Mouse (Mus musculus) limb, embryonic 15.5 days (tissue): ENCODE results near the gene Olfr1441. TPM values are rescaled to one million over a fixed set of nuclear protein-coding genes. Genes with fewer than 3 reads are reported as not detected.

Experiments used
- ATAC-seq: fragments of 200-750 bp; cut with Nextera tagmentation; 2 replicates; pipeline ENCODE4 v1.8.0; 2017; ENCODE audit warnings: low read depth, moderate TSS enrichment; ENCODE audit not compliant: insufficient number of reproducible peaks, low FRiP score, low TSS enrichment
- H3K27ac ChIP-seq: fragments of 300-500 bp; sonication (generic); 2 replicates; pipeline ENCODE4 v1.5.1; 2015; ENCODE audit warnings: moderate library complexity, mild to moderate bottlenecking, inconsistent platforms
- H3K27me3 ChIP-seq: fragments of 300-500 bp; sonication (generic); 2 replicates; pipeline ENCODE4 v1.6.1; 2015; ENCODE audit warnings: inconsistent platforms
- H3K36me3 ChIP-seq: fragments of 300-500 bp; sonication (generic); 2 replicates; pipeline ENCODE4 v1.6.1; 2015; ENCODE audit warnings: inconsistent platforms
- H3K4me1 ChIP-seq: fragments of 300-500 bp; sonication (generic); 2 replicates; pipeline ENCODE4 v1.6.1; 2015; ENCODE audit warnings: inconsistent platforms
- H3K4me2 ChIP-seq: fragments of 300-500 bp; sonication (generic); 2 replicates; pipeline ENCODE4 v1.6.1; 2015; ENCODE audit warnings: mild to moderate bottlenecking, inconsistent platforms
- H3K4me3 ChIP-seq: fragments of 300-500 bp; sonication (generic); 2 replicates; pipeline ENCODE4 v1.5.1; 2015; ENCODE audit warnings: mild to moderate bottlenecking, inconsistent platforms
- H3K9ac ChIP-seq: fragments of 300-500 bp; sonication (generic); 2 replicates; pipeline ENCODE4 v1.6.1; 2015; ENCODE audit warnings: inconsistent platforms
- H3K9me3 ChIP-seq: fragments of 300-500 bp; sonication (generic); 2 replicates; pipeline ENCODE4 v1.6.1; 2016; ENCODE audit warnings: inconsistent platforms
- WGBS: fragments of 180-500 bp; shearing (Covaris S2); methylation state at CpG from one replicate; pipeline ENCODE4 v1.1.7; 2015; 5-methylcytosine and 5-hydroxymethylcytosine counted together
- polyA plus RNA-seq: library from polyadenylated mRNA; unstranded; fragments of >200 nt; fragmentation: Nextera tagmentation; extraction: Ambion mirVana; gene quantifications from 2 replicates; pipeline ENCODE4 v1.2.1, GENCODE M21; 2015

Olfr1441 gene
- polyA plus RNA-seq, 1 experiment from 2014 or later: not detected

DNA sequence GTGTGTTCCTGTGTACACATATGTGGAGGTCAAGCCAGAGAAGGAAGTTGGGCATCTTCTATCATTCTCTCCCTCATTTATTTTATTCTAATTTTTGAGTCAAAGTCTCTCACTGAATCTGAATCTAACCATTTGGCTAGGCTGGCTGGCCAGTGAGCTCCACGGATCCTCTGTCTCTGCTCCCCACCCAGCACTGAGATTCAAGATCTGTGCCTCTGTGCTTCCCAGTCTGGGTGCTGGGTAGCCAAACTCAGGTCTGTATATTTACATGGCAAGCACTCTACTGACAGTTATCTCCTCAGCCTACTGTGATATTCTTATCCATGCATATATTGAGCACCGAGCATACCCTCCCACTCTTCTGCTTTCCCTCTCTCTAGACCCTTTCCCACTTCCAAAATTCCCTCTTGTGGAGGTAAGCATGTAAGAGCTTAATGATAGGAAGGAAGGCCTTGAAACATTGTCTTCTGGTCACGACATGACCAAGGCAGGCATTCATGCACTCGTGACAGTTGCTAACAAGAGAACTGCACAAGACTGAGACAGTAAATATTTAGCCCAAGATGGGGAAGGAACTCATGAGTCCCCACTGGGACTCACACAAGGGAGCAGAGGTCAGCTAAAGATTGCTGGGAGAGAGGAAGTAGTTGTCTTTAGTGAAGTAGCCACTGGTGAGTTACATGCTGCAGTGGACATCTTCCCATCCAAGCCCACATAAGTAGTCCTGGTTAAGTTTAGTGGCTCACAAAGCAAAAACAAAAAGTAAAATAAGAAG lies 18.7 kb downstream of the Olfr1441 start:
- 81% methylated on average over 4 of the region's 4 CpGs for WGBS
- no peaks in the 10 kb centered on the region for H3K36me3 ChIP-seq
- no peak for ATAC-seq

GRCm38 (mm10) chr19:12439581-12439980 lies 22.3 kb downstream of the Olfr1441 start:
- ATAC-seq: no peak
- Histone ChIP-seq H3K27me3 (no peaks in the 10 kb centered on the region), H3K4me2 (no peak overlapping the region), H3K4me3 (no peak overlapping the region), H3K36me3 (no peaks in the 10 kb centered on the region), H3K9ac (no peak overlapping the region), H3K27ac (no peak overlapping the region), H3K4me1 (no peaks in the 10 kb centered on the region), H3K9me3 (no peaks in the 10 kb centered on the region)
- whole genome bisulfite sequencing: 49% methylated on average over 1 of the region's 1 CpGs

More for the DNA sequence above, 18.7 kb downstream of the Olfr1441 start:
- Histone ChIP-seq H3K27me3 (no peaks in the 10 kb centered on the region), H3K4me1 (no peaks in the 10 kb centered on the region), H3K4me3 (no peak overlapping the region), H3K27ac (no peak overlapping the region), H3K9me3 (no peaks in the 10 kb centered on the region), H3K9ac (no peak overlapping the region), H3K4me2 (no peak overlapping the region)

DNA sequence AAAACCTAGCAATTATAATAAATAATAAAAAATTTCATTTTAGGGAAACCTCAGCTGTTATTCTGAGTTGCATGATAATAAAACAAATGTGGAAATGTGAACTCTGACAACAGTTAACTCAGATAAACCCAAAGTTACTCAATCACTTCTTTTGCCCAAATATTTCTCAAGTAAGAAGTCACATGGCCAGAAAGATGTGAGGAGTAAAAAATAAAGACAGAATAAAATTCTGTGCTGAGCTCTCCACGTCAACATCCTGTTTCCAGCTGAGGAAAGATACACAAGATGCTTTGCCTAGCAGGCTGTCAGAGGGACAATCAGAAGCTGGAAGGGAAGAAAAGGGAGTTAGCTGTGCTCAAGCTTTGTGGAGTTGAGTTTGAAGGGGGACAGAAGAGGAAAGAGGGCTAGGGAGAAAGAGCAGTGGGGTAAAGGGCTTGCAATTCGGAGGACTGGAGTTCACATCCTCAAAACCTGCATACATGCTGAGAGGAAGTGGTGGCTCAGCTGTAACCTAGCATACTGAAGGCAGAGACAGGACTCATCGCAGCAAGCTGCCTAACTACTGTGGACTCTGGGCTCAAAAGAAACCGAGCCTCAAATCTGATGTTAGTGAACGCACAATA lies 23.0 kb downstream of the Olfr1441 start:
- ATAC-seq: no peak
- H3K27ac ChIP-seq: no peak overlapping the region
- H3K36me3 ChIP-seq: no peaks in the 10 kb centered on the region
- H3K27me3 ChIP-seq: no peaks in the 10 kb centered on the region
- H3K4me1 ChIP-seq: no peaks in the 10 kb centered on the region
- H3K9me3 ChIP-seq: no peaks in the 10 kb centered on the region
- H3K4me3 ChIP-seq: no peak overlapping the region
- no peak overlapping the region for H3K9ac ChIP-seq
- H3K4me2 ChIP-seq: no peak overlapping the region
- 76% methylated on average over 5 of the region's 5 CpGs for WGBS

DNA sequence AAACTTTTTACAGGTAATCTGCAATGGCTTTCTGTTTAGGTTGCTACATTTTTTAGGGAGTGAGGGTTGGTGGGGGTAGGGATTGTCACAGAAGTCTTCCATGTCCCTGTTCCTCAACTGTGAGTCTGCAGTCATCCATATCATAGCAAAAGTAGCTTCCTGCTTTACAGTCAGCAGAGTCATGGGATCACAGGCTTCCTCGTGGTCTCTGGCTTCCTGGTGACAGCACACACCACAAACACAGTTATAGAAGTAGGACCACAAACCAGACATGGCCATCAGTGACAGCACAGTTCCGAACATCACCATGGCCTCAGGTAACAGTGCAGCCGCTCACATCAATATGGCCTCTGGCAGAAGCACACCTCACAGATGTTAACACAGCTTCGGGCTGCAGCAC lies 25.3 kb downstream of the Olfr1441 start:
- H3K4me3 ChIP-seq: no peak overlapping the region
- no peak overlapping the region for H3K9ac ChIP-seq
- 69% methylated on average over 4 of the region's 4 CpGs for WGBS
- H3K36me3 ChIP-seq: no peaks in the 10 kb centered on the region
- H3K4me2 ChIP-seq: no peak overlapping the region
- ATAC-seq: no peak
- no peaks in the 10 kb centered on the region for H3K4me1 ChIP-seq
- H3K27ac ChIP-seq: no peak overlapping the region
- no peaks in the 10 kb centered on the region for H3K27me3 ChIP-seq
- no peaks in the 10 kb centered on the region for H3K9me3 ChIP-seq

DNA sequence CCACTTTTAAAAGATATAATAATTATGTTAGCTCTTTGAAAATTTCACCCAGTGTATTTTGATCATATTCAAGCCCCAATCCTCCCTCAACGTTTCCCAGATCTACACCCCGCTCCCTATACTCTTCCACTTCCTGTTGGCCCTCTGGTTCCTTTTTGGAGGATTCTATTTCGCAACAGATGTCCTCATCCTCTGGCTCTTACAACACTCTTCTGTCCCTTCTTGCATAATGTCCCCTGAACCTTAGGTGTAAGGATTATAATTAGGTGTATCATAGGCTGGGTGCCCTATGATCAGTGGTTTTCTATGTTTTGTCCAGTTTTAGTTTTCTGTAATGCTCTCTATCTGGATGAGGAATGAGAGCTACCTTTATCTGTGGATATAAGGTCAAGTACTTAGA lies 27.8 kb downstream of the Olfr1441 start:
- Histone ChIP-seq H3K4me2 (no peak overlapping the region), H3K9ac (no peak overlapping the region), H3K36me3 (no peaks in the 10 kb centered on the region), H3K4me1 (no peaks in the 10 kb centered on the region), H3K27ac (no peak overlapping the region), H3K27me3 (no peaks in the 10 kb centered on the region), H3K4me3 (no peak overlapping the region), H3K9me3 (no peaks in the 10 kb centered on the region)
- no peak for ATAC-seq
- 68% methylated on average over 3 of the region's 3 CpGs for WGBS

- 14% methylated on average over 12 of the region's 12 CpGs for WGBS
- no peak for ATAC-seq
- Histone ChIP-seq H3K4me1 (0 out of 2 replicates have a peak, but pooled peaks cover 6% of the 10 kb centered on the region), H3K27ac (peak overlapping the region; percentile 19; the same call in 1 of the 2 replicates), H3K36me3 (no peaks in the 10 kb centered on the region), H3K9ac (no peak overlapping the region), H3K4me3 (peak overlapping the region; percentile 22), H3K4me2 (peak overlapping the region; percentile 40), H3K27me3 (no peaks in the 10 kb centered on the region), H3K9me3 (no peaks in the 10 kb centered on the region)
These were observed 40.3 kb downstream of the Olfr1441 start for GRCm38 (mm10) chr19:12457401-12458066.

DNA sequence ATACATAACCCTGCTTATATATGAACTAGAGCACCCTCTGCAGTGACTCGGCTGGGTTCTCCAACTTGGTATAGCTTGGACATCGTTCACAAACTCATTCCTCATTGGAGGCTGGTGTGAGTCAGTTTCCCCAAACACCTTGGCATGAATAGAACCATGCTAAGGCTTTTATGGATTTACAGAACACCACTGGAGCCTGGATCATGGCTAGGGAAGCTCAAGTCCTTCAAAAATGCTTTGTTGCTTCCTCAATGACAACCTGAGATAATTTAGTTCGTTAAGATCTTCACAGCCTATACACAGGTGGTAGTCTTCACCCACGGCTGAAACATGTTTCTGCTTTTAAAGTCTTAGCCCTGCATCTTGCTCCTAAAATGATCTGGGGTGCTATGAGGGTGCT lies 42.3 kb downstream of the Olfr1441 start:
- no peak for ATAC-seq
- no peaks in the 10 kb centered on the region for H3K27me3 ChIP-seq
- H3K27ac ChIP-seq: no peak overlapping the region
- H3K9ac ChIP-seq: no peak overlapping the region
- no peaks in the 10 kb centered on the region for H3K9me3 ChIP-seq
- H3K36me3 ChIP-seq: no peaks in the 10 kb centered on the region
- WGBS: 66% methylated on average over 4 of the region's 4 CpGs
- peaks cover 9% of the 10 kb centered on the region; the same call in 1 of the 2 replicates for H3K4me1 ChIP-seq
- H3K4me2 ChIP-seq: no peak overlapping the region
- H3K4me3 ChIP-seq: no peak overlapping the region

DNA sequence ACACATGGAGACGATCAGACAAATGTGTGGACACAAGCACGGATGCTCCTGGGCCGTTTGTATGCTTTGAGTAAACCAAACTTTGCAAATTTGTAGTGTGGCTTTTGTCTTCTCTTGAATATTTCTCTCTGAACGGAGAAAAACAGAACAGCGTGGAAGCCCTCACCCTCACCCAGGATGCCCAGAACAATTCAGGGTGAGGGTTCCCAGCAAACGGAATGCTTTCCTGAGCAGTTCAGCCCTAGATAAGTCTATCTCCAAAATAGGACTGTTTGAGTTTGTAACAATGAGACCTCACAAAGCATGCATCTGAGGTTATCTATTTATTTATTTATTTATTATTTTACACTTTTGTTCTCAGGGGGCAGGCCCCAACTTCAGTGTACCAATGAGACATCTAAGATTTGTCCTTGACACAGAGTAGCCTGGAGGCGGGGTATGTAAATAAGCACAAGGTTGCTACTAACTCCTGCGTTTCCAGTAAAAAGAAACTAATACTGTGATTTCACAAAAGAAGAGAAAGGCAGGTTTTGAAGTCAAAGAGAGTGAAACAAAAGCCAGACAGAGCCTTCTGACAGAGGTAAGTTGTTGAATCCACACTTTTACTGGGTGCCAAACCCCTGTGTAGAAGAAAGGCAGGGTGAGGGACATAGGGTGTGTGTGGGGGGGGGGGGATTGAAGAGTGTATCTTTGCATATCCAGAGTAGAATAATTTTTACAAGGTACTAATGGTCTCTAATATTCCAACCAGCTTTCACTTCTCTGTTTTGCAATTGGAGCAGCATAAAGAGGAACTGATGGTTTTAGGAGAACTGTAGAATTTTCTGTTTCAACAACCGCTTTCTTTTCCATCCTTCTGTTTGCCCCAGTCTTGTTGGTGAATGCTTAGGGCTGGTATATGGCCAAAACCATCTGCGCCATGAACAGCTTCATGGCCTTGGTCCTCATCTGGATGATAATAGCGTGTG lies 43.3 kb downstream of the Olfr1441 start, which contains the start of gene Mpeg1:
Mpeg1 (plus strand) TSS at position 498 of the 968 bp plus-strand sequence.
- Histone ChIP-seq H3K27ac (no peak within 1 kb of the TSS), H3K27me3 (no peaks in the 10 kb centered on the region), H3K9ac (no peak within 1 kb of the TSS), H3K4me3 (no peak within 1 kb of the TSS), H3K4me2 (no peak within 1 kb of the TSS), H3K9me3 (no peaks in the 10 kb centered on the region), H3K36me3 (no peaks in the 10 kb centered on the region), H3K4me1 (peaks cover 9% of the 10 kb centered on the region; the same call in 1 of the 2 replicates)
- WGBS: 85% methylated on average over 11 of the region's 11 CpGs
- ATAC-seq: no peak

DNA sequence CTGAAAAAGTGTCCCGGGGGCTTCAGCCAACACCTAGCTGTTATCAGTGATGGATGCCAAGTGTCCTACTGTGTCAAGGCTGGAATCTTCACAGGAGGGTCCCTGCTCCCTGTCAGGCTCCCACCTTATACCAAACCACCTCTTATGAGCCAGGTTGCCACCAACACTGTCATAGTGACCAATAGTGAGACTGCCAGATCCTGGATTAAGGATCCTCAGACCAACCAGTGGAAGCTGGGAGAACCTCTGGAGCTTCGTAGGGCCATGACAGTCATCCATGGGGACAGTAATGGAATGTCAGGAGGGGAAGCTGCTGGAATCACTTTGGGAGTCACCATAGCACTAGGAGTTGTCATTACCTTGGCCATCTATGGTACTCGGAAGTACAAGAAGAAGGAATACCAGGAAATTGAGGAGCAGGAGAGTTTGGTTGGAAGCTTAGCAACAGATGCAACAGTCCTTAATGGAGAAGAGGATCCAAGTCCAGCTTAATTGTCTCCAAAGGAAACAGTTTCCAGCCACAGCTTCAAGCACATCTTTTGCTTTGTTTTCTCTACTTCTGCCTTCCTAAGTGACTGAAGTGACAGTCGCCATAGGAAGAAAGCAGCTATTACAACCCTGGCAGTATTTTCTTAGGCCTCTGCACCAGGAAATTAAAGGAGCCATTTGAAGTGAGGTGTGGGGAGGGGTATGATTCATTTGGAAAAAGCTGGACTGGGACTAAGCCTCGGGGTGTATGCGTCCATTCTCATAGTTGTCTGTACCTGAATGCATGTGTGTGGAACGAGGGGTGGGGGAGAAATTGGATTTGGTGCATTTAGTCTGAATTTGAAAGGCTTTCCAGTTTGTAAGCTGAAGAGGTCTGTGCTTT lies 45.9 kb downstream of the Olfr1441 start:
- Histone ChIP-seq H3K27ac (no peak overlapping the region), H3K9ac (no peak overlapping the region), H3K36me3 (no peaks in the 10 kb centered on the region), H3K4me1 (peaks cover 3% of the 10 kb centered on the region; the same call in 1 of the 2 replicates), H3K4me3 (no peak overlapping the region), H3K9me3 (no peaks in the 10 kb centered on the region), H3K27me3 (no peaks in the 10 kb centered on the region), H3K4me2 (no peak overlapping the region)
- no peak for ATAC-seq
- WGBS: 71% methylated on average over 7 of the region's 7 CpGs

DNA sequence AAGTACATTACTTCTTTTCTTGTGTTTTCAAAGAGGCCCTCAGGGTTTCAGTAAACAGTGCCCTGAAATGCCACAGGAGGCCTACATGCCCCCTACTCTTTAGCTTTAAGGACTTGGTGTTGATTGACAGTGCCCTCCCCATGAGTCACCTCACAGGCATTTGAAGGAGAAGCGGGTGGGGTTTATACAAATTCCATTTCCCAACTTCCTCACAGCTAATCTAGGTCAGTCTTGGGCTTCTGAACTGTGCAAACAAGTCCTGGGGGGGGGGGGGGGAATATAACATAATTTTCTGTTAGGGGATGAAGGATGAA lies 46.4 kb downstream of the Olfr1441 start:
- Histone ChIP-seq H3K9ac (no peak overlapping the region), H3K4me2 (no peak overlapping the region), H3K4me3 (no peak overlapping the region), H3K4me1 (peaks cover 3% of the 10 kb centered on the region; the same call in 1 of the 2 replicates), H3K27me3 (no peaks in the 10 kb centered on the region), H3K9me3 (no peaks in the 10 kb centered on the region), H3K36me3 (peaks cover 3% of the 10 kb centered on the region; the same call in 1 of the 2 replicates), H3K27ac (no peak overlapping the region)
- WGBS: 30% methylated on average over 1 of the region's 1 CpGs
- ATAC-seq: no peak
